In genomic region chr17:34653746-34654285, GRCm38 (mm10) we compare ENCODE assay signal across 8 mouse cellular contexts. TPM values are rescaled to one million over a fixed set of nuclear protein-coding genes. Genes with fewer than 3 reads are reported as not detected.
A peak's percentile ranks its signal among the peaks of the same experiment; 100 is the strongest.
DNase-seq lines count a peak whose midpoint lies in the region; TF ChIP-seq lines count a peak whose summit lies in the region.

No protein-coding gene starts in this region.

- peaks cover 4% of the 10 kb centered on the region; the same call in 1 of the 2 replicates for H3K27me3 ChIP-seq in heart, embryonic 10.5 days (ENCODE audit: insufficient read depth, poor library complexity, severe bottlenecking)
- no peaks in the 10 kb centered on the region for H3K27me3 ChIP-seq in small intestine, adult 2 months (ENCODE audit: control insufficient read depth, insufficient read depth, low read length)

- WGBS in heart, embryonic 10.5 days: 68% methylated on average over 9 of the region's 9 CpGs
- WGBS in small intestine, adult 2 months: 63% methylated on average over 9 of the region's 9 CpGs

- no peaks in the 10 kb centered on the region; the same call in 1 of the 2 replicates for H3K9me3 ChIP-seq in heart, embryonic 10.5 days

- intact Hi-C loops in heart, postnatal 14 days (cut with DNase I): loop anchor here (1.0 to 5.0 kb wide), 3 partner anchors 38 to 158 kb away; no protein-coding TSS in a partner anchor

- peak; percentile 68 to 83 for DNase-seq in heart, postnatal 14 days
- DNase-seq in heart, embryonic 10.5 days (ENCODE audit: low spot score): no peak
- peak; percentile 64 for DNase-seq in urinary bladder, postnatal 14 days (ENCODE audit: low spot score)
- no peak for DNase-seq in urinary bladder, adult 2 months (ENCODE audit: low spot score)
- peak; percentile 52 to 66 for DNase-seq in cerebellum, adult 18-20 months
- DNase-seq in kidney, postnatal 36 days: peak; percentile 41 to 80
- DNase-seq in ovary, postnatal 36 days (ENCODE audit: low spot score): no peak

- H3K36me3 ChIP-seq in heart, embryonic 10.5 days: peaks cover 59% of the 10 kb centered on the region
- H3K36me3 ChIP-seq in small intestine, adult 2 months (ENCODE audit: control insufficient read depth, insufficient read depth, low read length): peaks cover 32% of the 10 kb centered on the region

- H3K4me3 ChIP-seq in heart, embryonic 10.5 days: no peak overlapping the region
- H3K4me3 ChIP-seq in small intestine, adult 2 months (ENCODE audit: low read depth, low read length): no peak overlapping the region

- peak; percentile 73; the same call in 1 of the 2 replicates for TF ChIP-seq CTCF in small intestine, adult 2 months (IDR thresholded peaks at IDR 0.05; ENCODE audit: extremely low read depth, insufficient read length, insufficient replicate concordance, low read depth, low read length)

- peaks cover 28% of the 10 kb centered on the region for H3K4me1 ChIP-seq in heart, embryonic 10.5 days
- peaks cover 7% of the 10 kb centered on the region for H3K4me1 ChIP-seq in small intestine, adult 2 months (ENCODE audit: control insufficient read depth, insufficient read depth, insufficient read length, low read length)

- no peak for TF ChIP-seq POLR2A in small intestine, adult 2 months (IDR thresholded peaks at IDR 0.05; ENCODE audit: low read depth, low read length)

- H3K27ac ChIP-seq in heart, embryonic 10.5 days: no peak overlapping the region
- H3K27ac ChIP-seq in small intestine, adult 2 months (ENCODE audit: insufficient read depth, low read depth, low read length): no peak overlapping the region

RNA-seq across cellular contexts. Expression of gene Atf6b, which starts 6.9 kb away (rescaled TPM):
- total RNA-seq in heart, postnatal 14 days (2021): 10 to 100 TPM; 18.0 to 19.0 TPM
- 74.0 and 76.8 TPM in 2 replicates for polyA plus RNA-seq in heart, embryonic 10.5 days (2016; fragmentation: Nextera tagmentation; extraction: Ambion mirVana)
- 39.2 and 42.1 TPM in 2 replicates for polyA plus RNA-seq in urinary bladder, adult 2 months (2012; rRNA removed)
- 26.6 and 48.0 TPM in 2 replicates for polyA plus RNA-seq in small intestine, adult 2 months (2012; rRNA removed)

RNA-seq across cellular contexts. Expression of gene Fkbpl, which starts 9.3 kb away (rescaled TPM):
- total RNA-seq in heart, postnatal 14 days (2021): 1 to 10 TPM; 8.2 to 8.3 TPM
- 12.6 TPM in 2 replicates for polyA plus RNA-seq in heart, embryonic 10.5 days (2016; fragmentation: Nextera tagmentation; extraction: Ambion mirVana)
- polyA plus RNA-seq in urinary bladder, adult 2 months (2012; rRNA removed): 4.6 and 7.2 TPM in 2 replicates
- 2.5 and 9.3 TPM in 2 replicates for polyA plus RNA-seq in small intestine, adult 2 months (2012; rRNA removed)

RNA-seq across cellular contexts. Expression of gene Tnxb, which starts 16.5 kb away (rescaled TPM):
- 10 to 100 TPM; 48.6 to 56.7 TPM for total RNA-seq in heart, postnatal 14 days (2021)
- 0.04 and 0.07 TPM in 2 replicates for polyA plus RNA-seq in heart, embryonic 10.5 days (2016; fragmentation: Nextera tagmentation; extraction: Ambion mirVana)
- polyA plus RNA-seq in urinary bladder, adult 2 months (2012; rRNA removed): 74.4 and 93.5 TPM in 2 replicates
- polyA plus RNA-seq in small intestine, adult 2 months (2012; rRNA removed): 12.1 and 12.5 TPM in 2 replicates

RNA-seq across cellular contexts. Expression of gene Prrt1, which starts 24.5 kb away (rescaled TPM):
- 1 to 10 TPM; 1.9 to 3.1 TPM for total RNA-seq in heart, postnatal 14 days (2021)
- 0.11 TPM in 1 of 2 replicates, not detected in the other for polyA plus RNA-seq in heart, embryonic 10.5 days (2016; fragmentation: Nextera tagmentation; extraction: Ambion mirVana)
- 8.0 and 11.1 TPM in 2 replicates for polyA plus RNA-seq in urinary bladder, adult 2 months (2012; rRNA removed)
- 5.5 and 8.0 TPM in 2 replicates for polyA plus RNA-seq in small intestine, adult 2 months (2012; rRNA removed)

RNA-seq across cellular contexts. Expression of gene Ppt2, which starts 25.5 kb away (rescaled TPM):
- 10 to 100 TPM; 42.6 to 43.2 TPM for total RNA-seq in heart, postnatal 14 days (2021)
- polyA plus RNA-seq in heart, embryonic 10.5 days (2016; fragmentation: Nextera tagmentation; extraction: Ambion mirVana): 24.3 and 27.5 TPM in 2 replicates
- 22.8 and 24.8 TPM in 2 replicates for polyA plus RNA-seq in urinary bladder, adult 2 months (2012; rRNA removed)
- 17.3 and 22.0 TPM in 2 replicates for polyA plus RNA-seq in small intestine, adult 2 months (2012; rRNA removed)

Comparison
In these comparisons a context has a peak if more than half of its experiments do, and no peak if none do; other contexts are left out.
1. DNase-seq: peak in heart, postnatal 14 days (2 of 2), urinary bladder, postnatal 14 days (single experiment), cerebellum, adult 18-20 months (2 of 2) and kidney, postnatal 36 days (2 of 2); none in heart, embryonic 10.5 days (single experiment), urinary bladder, adult 2 months (single experiment) and ovary, postnatal 36 days (single experiment).
2. RNA of gene Tnxb, which starts 16.5 kb away (polyA plus RNA-seq): 74.4 to 93.5 TPM in urinary bladder, adult 2 months and 12.1 to 12.5 TPM in small intestine, adult 2 months; 0.04 to 0.07 TPM in heart, embryonic 10.5 days; every median in the first group is over 10 times any median in the second.